Mouse (Mus musculus): Measurements from ENCODE around the gene Scrn1.
A peak's percentile ranks its signal among the peaks of the same experiment; 100 is the strongest.

Scrn1 gene

GRCm38 (mm10) chr6:54472846-54473715, 93.2 kb downstream of the Scrn1 start:
- DNase-seq, result no peak

DNA sequence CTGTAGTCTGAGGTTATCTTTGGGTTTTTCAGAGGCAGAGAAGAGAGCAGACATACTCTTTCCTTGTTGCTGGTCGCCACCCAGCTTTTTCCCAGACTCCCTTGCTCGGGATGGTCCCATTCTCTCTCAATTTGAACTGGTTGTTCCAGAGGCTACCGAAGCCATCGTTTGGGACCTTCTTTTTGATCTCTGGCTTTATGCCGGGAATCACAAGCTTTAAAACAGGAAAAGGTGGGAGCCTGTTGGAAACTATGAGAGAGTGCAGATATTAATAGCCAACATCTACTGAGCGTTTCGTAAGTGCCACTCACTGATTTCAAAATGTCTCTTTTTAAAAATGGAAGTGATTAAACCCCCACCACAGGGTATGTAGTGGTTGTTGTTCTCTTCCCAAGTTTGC, 94.4 kb downstream of the Scrn1 start:
- no peak for DNase-seq

- DNase-seq, result no peak
Measured at GRCm38 (mm10) chr6:54467371-54467770, 98.9 kb downstream of the Scrn1 start.

DNA sequence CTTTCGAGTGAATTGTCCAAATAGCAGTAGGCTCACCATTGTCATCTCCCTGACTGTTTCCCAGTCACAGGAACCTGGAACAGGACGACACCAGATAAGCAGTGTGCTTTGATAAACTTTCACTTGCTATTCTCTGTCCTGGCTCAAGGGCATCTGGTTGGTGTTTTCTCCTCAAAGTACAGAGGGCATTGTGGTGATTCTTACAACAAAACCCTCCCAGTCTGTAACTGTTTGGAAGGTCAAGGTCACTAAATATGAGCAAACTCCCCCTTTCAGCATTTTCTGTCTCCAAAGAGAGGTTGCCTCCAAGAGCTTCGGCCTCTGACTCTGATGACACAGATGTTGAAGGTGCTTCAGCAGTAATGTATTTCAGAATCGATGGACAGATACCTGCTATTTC, 101.4 kb downstream of the Scrn1 start:
- no peak for DNase-seq

- no peak for DNase-seq
Measured at GRCm38 (mm10) chr6:54463701-54464458, 102.4 kb downstream of the Scrn1 start.

GRCm38 (mm10) chr6:54462766-54463165, 103.5 kb downstream of the Scrn1 start:
- DNase-seq, result no peak

- DNase-seq, result peak; percentile 26 to 27
Measured at GRCm38 (mm10) chr6:54460915-54461671, 105.2 kb downstream of the Scrn1 start.

DNA sequence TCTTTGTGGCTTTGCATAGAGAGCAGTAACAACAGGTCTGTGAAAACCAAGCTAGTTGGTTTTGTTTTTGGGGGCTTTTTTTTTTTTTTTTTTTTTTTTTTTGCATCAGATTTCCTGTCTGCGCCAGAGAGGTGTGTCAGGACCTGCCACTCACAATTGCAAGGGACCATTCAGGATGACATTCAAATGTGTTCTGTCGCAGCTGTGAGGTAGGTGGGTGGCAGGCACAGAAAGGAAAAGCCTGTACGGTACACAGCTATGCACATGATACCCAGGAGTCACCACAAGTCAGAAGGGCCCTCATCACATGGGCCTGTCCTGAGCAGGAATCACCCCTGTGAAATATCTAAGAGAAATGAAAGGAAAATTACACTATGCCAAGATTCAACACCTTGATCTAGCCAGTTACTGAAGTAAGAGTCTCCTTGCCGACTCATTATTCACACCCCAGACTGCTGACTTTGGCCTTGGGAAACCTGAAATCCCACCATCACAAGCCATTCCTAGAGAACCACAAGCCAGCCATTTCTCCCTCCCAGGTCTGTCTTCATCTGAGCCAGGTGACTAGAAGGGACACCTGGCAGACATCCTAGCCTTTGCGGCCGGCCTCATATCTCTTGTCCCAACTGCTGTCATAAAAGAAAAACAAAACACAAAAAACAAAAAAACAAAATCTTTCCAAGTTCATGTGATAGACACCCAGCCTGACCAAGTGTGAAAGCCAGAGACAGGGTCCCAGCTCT, 105.9 kb downstream of the Scrn1 start:
- no peak for DNase-seq

DNA sequence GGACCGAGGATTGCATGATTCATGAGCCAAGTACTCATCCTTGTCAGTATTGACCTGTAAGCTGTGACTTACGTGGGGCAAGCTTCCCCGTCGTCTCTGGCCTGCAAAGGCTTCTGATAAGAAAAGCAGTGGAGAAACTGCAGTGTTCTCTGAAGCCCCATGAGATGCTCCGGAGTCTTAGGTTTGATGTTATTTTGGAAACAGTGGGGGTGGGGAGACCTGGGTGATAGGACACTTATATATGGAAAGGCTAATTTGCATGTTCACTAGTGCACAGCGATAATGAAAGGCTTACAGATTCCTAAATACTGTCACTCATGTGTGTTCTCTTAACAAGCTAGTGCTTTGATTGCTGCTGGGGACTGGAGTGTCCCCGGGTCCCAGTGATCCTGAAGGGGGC, 106.6 kb downstream of the Scrn1 start:
- DNase-seq, result no peak

All from kidney, postnatal 4 days (tissue).